Mouse (Mus musculus): ENCODE measurements around the gene Gal3st4. TPM values are rescaled to one million over a fixed set of nuclear protein-coding genes. Genes with fewer than 3 reads are reported as not detected.

The Gal3st4 gene
- total RNA-seq (2023) = not detected

GRCm38 (mm10) chr5:138272409-138272923 is at the start of gene Gal3st4:
Gene Gal3st4, minus strand, starts transcription at chr5:138272840.

GRCm38 (mm10) chr5:138279585-138280424 is 7.2 kb upstream of the Gal3st4 start, which contains the start of the genes Gm43720, Gpc2 and Stag3:
Gene Gm43720, minus strand, starts transcription at chr5:138279958.
Gene Gpc2, minus strand, starts transcription at chr5:138280005.
Gene Stag3, plus strand, starts transcription at chr5:138280240.

GRCm38 (mm10) chr5:138263260-138264206 is 9.1 kb downstream of the Gal3st4 start, which contains the start of gene BC037034:
Gene BC037034, minus strand, starts transcription at chr5:138264033.

GRCm38 (mm10) chr5:138255353-138256093 is 17.1 kb downstream of the Gal3st4 start, which contains the start of gene Lamtor4:
Gene Lamtor4, plus strand, starts transcription at chr5:138255482.

GRCm38 (mm10) chr5:138225700-138226099 is 46.9 kb downstream of the Gal3st4 start, which contains the start of gene Nxpe5:
Gene Nxpe5, plus strand, starts transcription at chr5:138225898.

Other genes starting within 250 kb of the Gal3st4 start
- gene Smok3c, start 219.6 kb downstream of the Gal3st4 start, total RNA-seq (2023) = not detected
- gene Zkscan1, start 187.8 kb downstream of the Gal3st4 start, total RNA-seq (2023) = 29.9 TPM
- gene Zscan21, start 155.9 kb downstream of the Gal3st4 start, total RNA-seq (2023) = 14.7 TPM
- 8.2 TPM for gene Zfp113, start 117.1 kb downstream of the Gal3st4 start, total RNA-seq (2023)
- 54.9 TPM for gene Cops6, start 111.8 kb downstream of the Gal3st4 start, total RNA-seq (2023)
- 23.3 TPM for gene Ap4m1, start 100.8 kb downstream of the Gal3st4 start, total RNA-seq (2023)
- 83.6 TPM for gene Mcm7, start 100.4 kb downstream of the Gal3st4 start, total RNA-seq (2023)
- 21.1 TPM for gene Taf6, start 85.4 kb downstream of the Gal3st4 start, total RNA-seq (2023)
- 17.2 TPM for gene Cnpy4, start 85.4 kb downstream of the Gal3st4 start, total RNA-seq (2023)
- gene Mblac1, start 78.5 kb downstream of the Gal3st4 start, total RNA-seq (2023) = 1.0 TPM
- 0.38 TPM for gene Nxpe5, start 46.9 kb downstream of the Gal3st4 start, total RNA-seq (2023)
- 20.9 TPM for gene Lamtor4, start 17.4 kb downstream of the Gal3st4 start, total RNA-seq (2023)
- 38.4 TPM for gene BC037034, start 8.8 kb downstream of the Gal3st4 start, total RNA-seq (2023)
- gene Gm43720, start 7.1 kb upstream of the Gal3st4 start, total RNA-seq (2023) = not detected
- 1.8 TPM for gene Gpc2, start 7.2 kb upstream of the Gal3st4 start, total RNA-seq (2023)
- not detected for gene Stag3, start 7.4 kb upstream of the Gal3st4 start, total RNA-seq (2023)
- gene Pvrig, start 69.1 kb upstream of the Gal3st4 start, total RNA-seq (2023) = not detected
- gene Zfp157, start 168.6 kb upstream of the Gal3st4 start, total RNA-seq (2023) = 17.1 TPM

Data from CD4-positive naive resting alpha-beta T cell, adult 76 days (primary cell).